Mouse (Mus musculus): ENCODE data around the gene Eif4e3. TPM values are rescaled to one million over a fixed set of nuclear protein-coding genes. Genes with fewer than 3 reads are reported as not detected.

Eif4e3 gene
- polyA plus RNA-seq, 1 experiment from 2014 or later = 14.9 TPM

- H3K9me3 ChIP-seq (replicated peaks) = no peaks in the 10 kb centered on the region
- H3K9ac ChIP-seq = no peak overlapping the region
- H3K4me3 ChIP-seq (replicated peaks) = no peak overlapping the region
- ATAC-seq (ENCODE audit: insufficient number of reproducible peaks, low FRiP score, low TSS enrichment, low read depth) = no peak
- WGBS = 75% methylated on average over 7 of the region's 7 CpGs
- H3K4me1 ChIP-seq = peaks cover 24% of the 10 kb centered on the region
- H3K27me3 ChIP-seq = no peaks in the 10 kb centered on the region
- H3K36me3 ChIP-seq = no peaks in the 10 kb centered on the region
- no peak overlapping the region for H3K27ac ChIP-seq (replicated peaks)
- H3K4me2 ChIP-seq (replicated peaks) = no peak overlapping the region
Observed at GRCm38 (mm10) chr6:99602434-99602833, 64.1 kb downstream of the Eif4e3 start.

DNA sequence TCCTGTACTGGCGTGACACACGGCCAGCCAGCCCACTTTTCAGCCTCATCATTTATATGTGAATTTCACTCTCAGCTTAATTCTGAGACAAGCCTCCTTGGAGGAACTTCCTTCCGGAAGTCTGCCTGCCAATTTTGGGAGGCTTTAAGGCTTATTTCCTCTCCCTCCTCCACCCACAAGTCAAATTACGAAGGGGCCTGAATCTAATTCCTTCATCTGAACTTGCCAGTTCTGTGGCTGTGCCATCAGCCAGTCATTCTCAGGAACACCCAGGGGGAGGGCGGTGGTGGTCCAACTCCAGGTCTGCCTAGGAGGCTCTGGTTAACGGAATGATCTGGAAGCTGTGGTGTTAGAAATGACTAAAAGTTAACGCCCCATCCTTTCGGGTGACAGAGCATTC, 65.7 kb downstream of the Eif4e3 start:
- WGBS = 46% methylated on average over 8 of the region's 8 CpGs
- ATAC-seq (ENCODE audit: insufficient number of reproducible peaks, low FRiP score, low TSS enrichment, low read depth) = no peak
- no peaks in the 10 kb centered on the region for H3K27me3 ChIP-seq
- no peaks in the 10 kb centered on the region for H3K9me3 ChIP-seq (replicated peaks)
- H3K4me2 ChIP-seq (replicated peaks) = no peak overlapping the region
- H3K4me3 ChIP-seq (replicated peaks) = no peak overlapping the region
- H3K27ac ChIP-seq (replicated peaks) = 0 out of 2 replicates have a peak overlapping the region, but pooled peaks have one; percentile 0
- peaks cover 24% of the 10 kb centered on the region for H3K4me1 ChIP-seq
- no peak overlapping the region for H3K9ac ChIP-seq
- no peaks in the 10 kb centered on the region for H3K36me3 ChIP-seq

- WGBS = 23% methylated on average over 10 of the region's 10 CpGs
- Histone ChIP-seq H3K4me3 (replicated peaks) (no peak overlapping the region), H3K9me3 (replicated peaks) (no peaks in the 10 kb centered on the region), H3K36me3 (no peaks in the 10 kb centered on the region), H3K27me3 (no peaks in the 10 kb centered on the region), H3K9ac (no peak overlapping the region), H3K4me1 (peaks cover 24% of the 10 kb centered on the region), H3K27ac (replicated peaks) (0 out of 2 replicates have a peak overlapping the region, but pooled peaks have one; percentile 0), H3K4me2 (replicated peaks) (peak overlapping the region; percentile 33; the same call in 1 of the 2 replicates)
- no peak for ATAC-seq (ENCODE audit: insufficient number of reproducible peaks, low FRiP score, low TSS enrichment, low read depth)
Observed at GRCm38 (mm10) chr6:99600168-99600793, 66.3 kb downstream of the Eif4e3 start.

- Histone ChIP-seq H3K27me3 (no peaks in the 10 kb centered on the region), H3K4me3 (replicated peaks) (no peak overlapping the region), H3K4me1 (peaks cover 23% of the 10 kb centered on the region), H3K4me2 (replicated peaks) (no peak overlapping the region), H3K9me3 (replicated peaks) (no peaks in the 10 kb centered on the region), H3K27ac (replicated peaks) (no peak overlapping the region), H3K36me3 (no peaks in the 10 kb centered on the region), H3K9ac (no peak overlapping the region)
- 20% methylated on average over 8 of the region's 8 CpGs for WGBS
- ATAC-seq (ENCODE audit: insufficient number of reproducible peaks, low FRiP score, low TSS enrichment, low read depth) = peak; percentile 15; the same call in 1 of the 2 replicates
Observed at GRCm38 (mm10) chr6:99599651-99600050, 66.9 kb downstream of the Eif4e3 start.

DNA sequence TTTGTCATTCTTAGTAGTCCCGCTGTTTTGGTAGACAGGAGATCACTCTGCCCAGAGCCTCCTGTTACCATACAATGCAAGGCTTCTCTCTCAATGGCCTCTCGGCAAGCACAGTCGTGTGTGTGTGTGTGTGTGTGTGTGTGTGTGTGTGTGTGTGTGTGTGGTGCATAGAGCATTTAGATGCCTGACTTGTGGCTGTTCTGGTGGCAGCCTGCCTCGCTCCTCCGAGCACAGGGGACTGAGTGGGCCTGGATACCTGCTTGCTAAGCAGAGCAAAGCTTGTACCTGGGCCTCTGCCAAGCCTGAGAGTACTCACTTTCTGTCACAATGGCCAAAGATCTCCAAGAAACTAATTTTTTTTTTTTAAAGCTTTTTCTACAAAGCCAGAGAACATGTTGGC, 67.3 kb downstream of the Eif4e3 start:
- H3K27ac ChIP-seq (replicated peaks) = no peak overlapping the region
- WGBS = 62% methylated on average over 5 of the region's 5 CpGs
- peaks cover 20% of the 10 kb centered on the region for H3K4me1 ChIP-seq

GRCm38 (mm10) chr6:99577040-99577439, 89.5 kb downstream of the Eif4e3 start:
- Histone ChIP-seq H3K9me3 (replicated peaks) (no peaks in the 10 kb centered on the region), H3K27me3 (no peaks in the 10 kb centered on the region), H3K4me1 (0 out of 2 replicates have a peak, but pooled peaks cover 3% of the 10 kb centered on the region), H3K4me3 (replicated peaks) (no peak overlapping the region), H3K36me3 (no peaks in the 10 kb centered on the region), H3K4me2 (replicated peaks) (no peak overlapping the region), H3K27ac (replicated peaks) (no peak overlapping the region), H3K9ac (no peak overlapping the region)
- no peak for ATAC-seq (ENCODE audit: insufficient number of reproducible peaks, low FRiP score, low TSS enrichment, low read depth)
- 48% methylated on average over 6 of the region's 6 CpGs for WGBS

More for the DNA sequence above, 67.3 kb downstream of the Eif4e3 start:
- Histone ChIP-seq H3K36me3 (no peaks in the 10 kb centered on the region), H3K9me3 (replicated peaks) (no peaks in the 10 kb centered on the region), H3K4me2 (replicated peaks) (no peak overlapping the region), H3K27me3 (no peaks in the 10 kb centered on the region), H3K4me3 (replicated peaks) (no peak overlapping the region), H3K9ac (no peak overlapping the region)
- no peak for ATAC-seq (ENCODE audit: insufficient number of reproducible peaks, low FRiP score, low TSS enrichment, low read depth)

- ATAC-seq (ENCODE audit: insufficient number of reproducible peaks, low FRiP score, low TSS enrichment, low read depth) = no peak
- Histone ChIP-seq H3K4me2 (replicated peaks) (no peak overlapping the region), H3K9me3 (replicated peaks) (no peaks in the 10 kb centered on the region), H3K36me3 (no peaks in the 10 kb centered on the region), H3K4me3 (replicated peaks) (no peak overlapping the region), H3K27me3 (no peaks in the 10 kb centered on the region), H3K27ac (replicated peaks) (no peak overlapping the region), H3K4me1 (0 out of 2 replicates have a peak, but pooled peaks cover 3% of the 10 kb centered on the region), H3K9ac (no peak overlapping the region)
- 81% methylated on average over 6 of the region's 6 CpGs for WGBS
Observed at GRCm38 (mm10) chr6:99575633-99576032, 90.9 kb downstream of the Eif4e3 start.

Other genes with a start within 250 kb of the Eif4e3 start
- gene Foxp1, start 144.1 kb downstream of the Eif4e3 start, polyA plus RNA-seq (2015; fragmentation: Nextera tagmentation; extraction: Ambion mirVana) = 67.3 and 77.5 TPM in 2 replicates
- 1.7 and 3.5 TPM in 2 replicates for gene Gm20696, start within 50 bp of the Eif4e3 start, polyA plus RNA-seq (2015; fragmentation: Nextera tagmentation; extraction: Ambion mirVana)
- gene Gpr27, start 25.9 kb upstream of the Eif4e3 start, polyA plus RNA-seq (2015; fragmentation: Nextera tagmentation; extraction: Ambion mirVana) = 7.0 and 7.5 TPM in 2 replicates
- 2.1 and 2.3 TPM in 2 replicates for gene Prok2, start 59.6 kb upstream of the Eif4e3 start, polyA plus RNA-seq (2015; fragmentation: Nextera tagmentation; extraction: Ambion mirVana)

Measured in embryonic facial prominence, embryonic 15.5 days (tissue).